Mouse (Mus musculus) heart, postnatal 0 days (tissue): Measurements from ENCODE around the gene Strbp.

Experiments
- CTCF ChIP-seq: IDR thresholded peaks from 2 replicates; pipeline ENCODE4 v1.5.1; 2016; ENCODE audit warnings: antibody characterized with exemption, control low read depth, low read depth
- EP300 ChIP-seq: IDR thresholded peaks from 2 replicates; pipeline ENCODE4 v1.6.1; 2016; ENCODE audit warnings: antibody characterized with exemption, low read depth

- TF ChIP-seq CTCF (no peak), EP300 (no peak)
These were observed at the start of gene Strbp for GRCm38 (mm10) chr2:37703230-37703954.
